Mouse (Mus musculus): ENCODE measurements around the gene Cog7.

DNA sequence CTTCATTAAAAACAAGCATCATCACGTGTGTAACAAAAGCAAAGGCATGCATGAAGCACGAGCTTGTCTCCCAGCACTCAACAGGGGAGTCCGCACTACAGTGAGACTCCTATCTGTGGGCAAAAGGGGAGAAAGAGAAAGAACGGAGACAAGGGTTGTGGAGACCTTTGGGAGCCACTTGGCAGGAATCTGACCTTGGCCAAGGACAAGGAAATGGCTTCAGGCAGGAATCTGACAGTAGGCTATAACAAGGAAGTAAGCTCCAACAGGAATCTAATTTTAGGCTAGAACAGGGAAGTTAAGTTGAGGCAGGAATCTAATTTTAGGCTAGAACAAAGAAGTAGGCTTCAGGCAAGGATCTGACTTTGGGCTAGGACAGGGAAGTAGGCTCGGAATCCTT lies 14.4 kb upstream of the Cog7 start:
- TF ChIP-seq POLR2A (IDR thresholded peaks at IDR 0.05; ENCODE audit: control insufficient read depth, extremely low read depth, insufficient read depth, low read length, poor library complexity), result no peak
- TF ChIP-seq CTCF (IDR thresholded peaks at IDR 0.05; ENCODE audit: borderline replicate concordance, control insufficient read depth, extremely low read depth, insufficient read depth, low read length, poor library complexity), result no peak

Data from thymus, adult 2 months (tissue).